Mouse (Mus musculus) T-helper 1 cell (primary cell): Measurements from ENCODE around the gene Rpl22l1.
"Not testable (repeated sequence)": the region's sequence is repeated elsewhere in the genome, so short reads cannot be mapped to it uniquely, and the experiment has no call there.

Experiments used
- in situ Hi-C: fragments of 300-600 bp; cut with MboI, MseI; formaldehyde crosslinking; loops from one replicate; pipeline ENCODE4 v1.15.1; 2025; ENCODE audit warnings: high pct_unique_total_duplicates

Gene Rpl22l1

GRCm38 (mm10) chr3:28805301-28806097 lies at the start of gene Rpl22l1:
TSS of gene Rpl22l1 (plus strand) at chr3:28805436.
- in situ Hi-C loops, result loop anchor here (10.0 kb wide), 1 partner anchor 1799 kb away; the partner anchor contains the start of gene Mynn

- in situ Hi-C loops, result no loop called here
Observed at GRCm38 (mm10) chr3:28755477-28755876, 49.8 kb upstream of the Rpl22l1 start.

DNA sequence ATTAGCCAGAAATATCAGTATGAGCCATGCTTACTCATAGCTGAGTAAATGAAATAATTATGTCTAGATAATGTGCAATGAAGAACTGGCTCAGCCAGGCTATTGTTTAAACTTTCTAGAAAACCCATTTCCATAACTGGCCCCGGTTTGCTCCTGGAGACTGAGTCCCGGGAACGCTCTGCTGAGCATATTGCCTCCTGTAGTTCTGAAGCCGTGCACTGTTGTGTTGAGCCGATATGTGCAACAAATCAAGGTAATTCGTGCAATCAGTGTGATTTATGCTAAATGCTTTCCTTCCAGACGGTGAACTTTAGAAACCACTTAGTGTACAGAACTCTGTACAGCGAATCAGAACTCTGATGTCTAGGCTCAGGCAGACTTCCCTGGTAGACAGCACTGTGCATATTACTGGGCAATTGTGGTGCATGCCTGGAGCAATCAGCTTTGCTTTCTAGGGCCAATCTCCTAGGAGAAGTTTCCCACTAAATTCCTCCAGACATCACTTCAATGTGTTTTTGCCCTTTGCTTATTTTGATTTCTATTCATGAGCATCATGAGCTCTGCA lies 43.9 kb upstream of the Rpl22l1 start:
- in situ Hi-C loops, result no loop called here

DNA sequence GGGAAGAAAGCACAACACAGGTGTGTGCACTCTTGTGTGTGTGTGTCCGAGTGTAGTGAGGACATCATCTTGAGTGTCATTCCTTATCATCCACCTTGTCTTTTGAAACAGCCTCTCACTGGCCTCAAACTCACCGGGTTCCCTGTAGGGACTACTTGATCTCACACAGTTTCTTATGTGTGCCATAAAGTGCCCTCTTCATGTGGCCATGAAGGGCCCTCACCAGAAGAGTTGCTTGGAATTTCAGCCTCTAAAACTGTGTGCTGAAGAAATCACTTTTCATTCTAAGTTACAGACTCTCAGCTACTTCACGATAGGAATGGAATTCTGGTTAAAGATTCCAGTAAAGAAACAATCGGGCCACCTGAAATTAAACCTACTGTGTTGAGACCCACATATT lies 38.3 kb upstream of the Rpl22l1 start:
- in situ Hi-C loops, result no loop called here

GRCm38 (mm10) chr3:28768222-28768621 lies 37.0 kb upstream of the Rpl22l1 start:
- in situ Hi-C loops, result no loop called here

DNA sequence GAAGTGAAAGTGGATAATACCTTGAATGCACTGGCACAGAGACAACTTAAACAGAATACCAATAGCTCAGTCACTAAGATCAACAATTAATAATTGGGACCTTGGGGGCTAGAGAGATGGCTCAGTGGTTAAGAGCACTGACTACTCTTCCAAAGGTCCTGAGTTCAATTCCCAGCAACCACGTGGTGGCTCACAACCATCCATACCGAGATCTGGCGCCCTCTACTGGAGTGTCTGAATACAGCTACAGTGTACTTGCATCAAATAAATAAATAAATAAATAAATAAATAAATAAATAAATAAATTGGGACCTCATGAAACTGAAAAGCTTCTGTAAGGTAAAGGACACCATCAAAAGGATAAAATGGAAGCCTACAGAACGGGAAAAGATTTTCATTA lies 32.3 kb upstream of the Rpl22l1 start:
- in situ Hi-C loops, result not testable (repeated sequence)

DNA sequence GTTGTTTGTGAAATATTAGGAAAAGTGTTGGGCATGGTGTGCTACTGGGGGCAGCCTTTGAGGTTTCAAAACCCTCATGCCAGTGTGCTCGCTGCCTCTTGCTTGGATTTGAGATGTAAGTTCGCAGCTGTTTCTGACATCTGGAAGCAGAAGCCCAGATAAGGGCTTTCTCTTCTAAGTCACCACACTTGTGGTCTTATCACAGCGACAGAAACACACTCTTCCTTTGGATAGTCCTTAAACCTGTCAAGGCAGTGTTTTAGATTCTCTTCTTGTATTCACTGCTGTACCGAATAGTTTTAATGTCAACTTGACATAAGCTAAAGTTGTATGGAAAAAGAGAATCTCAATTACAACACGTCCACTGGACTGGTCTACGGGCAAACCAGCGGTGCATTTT lies 29.9 kb upstream of the Rpl22l1 start:
- in situ Hi-C loops, result no loop called here

- in situ Hi-C loops, result no loop called here
Observed at GRCm38 (mm10) chr3:28775958-28776357, 29.3 kb upstream of the Rpl22l1 start.

GRCm38 (mm10) chr3:28776491-28776890 lies 28.7 kb upstream of the Rpl22l1 start:
- in situ Hi-C loops, result no loop called here

DNA sequence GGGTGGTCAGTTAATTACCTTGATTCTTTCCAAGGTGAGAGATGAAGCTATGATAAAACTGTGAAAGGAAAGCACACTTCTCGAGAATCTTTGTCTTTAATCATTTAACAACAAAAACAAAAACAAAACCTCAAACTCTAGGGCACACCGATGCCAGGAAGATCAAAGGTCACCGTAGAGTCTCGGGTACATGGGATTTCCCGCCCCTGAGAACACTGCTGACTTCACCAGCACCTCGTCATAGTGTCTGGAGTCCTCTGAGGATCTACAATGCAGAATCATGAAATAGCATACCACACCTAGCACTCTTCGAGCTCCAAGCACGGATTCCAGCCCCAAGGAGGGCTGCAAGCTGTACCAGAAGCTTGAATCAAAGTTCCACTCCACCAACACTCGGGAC lies 24.7 kb upstream of the Rpl22l1 start:
- in situ Hi-C loops, result no loop called here

GRCm38 (mm10) chr3:28780994-28781393 lies 24.2 kb upstream of the Rpl22l1 start, which contains the start of gene Eif5a2:
TSS of gene Eif5a2 (plus strand) at chr3:28781276.
- in situ Hi-C loops, result no loop called here

GRCm38 (mm10) chr3:28781422-28781821 lies 23.8 kb upstream of the Rpl22l1 start:
- in situ Hi-C loops, result no loop called here

DNA sequence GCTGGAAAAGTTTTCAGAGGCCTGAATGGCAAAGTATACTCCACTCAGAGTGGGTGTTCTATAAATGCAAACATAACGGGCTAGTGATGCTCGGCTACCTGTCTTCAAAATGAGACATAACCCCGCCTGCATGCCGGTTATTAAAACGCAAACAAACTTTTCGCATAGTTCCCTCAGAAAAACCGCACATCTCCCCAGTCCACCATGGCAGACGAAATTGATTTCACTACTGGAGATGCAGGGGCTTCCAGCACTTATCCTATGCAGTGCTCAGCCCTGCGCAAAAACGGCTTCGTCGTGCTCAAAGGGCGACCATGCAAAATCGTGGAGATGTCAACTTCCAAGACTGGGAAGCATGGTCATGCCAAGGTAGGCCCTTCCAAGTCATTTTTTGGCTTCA lies 23.4 kb upstream of the Rpl22l1 start:
- in situ Hi-C loops, result no loop called here

- in situ Hi-C loops, result no loop called here
Observed at GRCm38 (mm10) chr3:28784176-28784575, 21.1 kb upstream of the Rpl22l1 start.

DNA sequence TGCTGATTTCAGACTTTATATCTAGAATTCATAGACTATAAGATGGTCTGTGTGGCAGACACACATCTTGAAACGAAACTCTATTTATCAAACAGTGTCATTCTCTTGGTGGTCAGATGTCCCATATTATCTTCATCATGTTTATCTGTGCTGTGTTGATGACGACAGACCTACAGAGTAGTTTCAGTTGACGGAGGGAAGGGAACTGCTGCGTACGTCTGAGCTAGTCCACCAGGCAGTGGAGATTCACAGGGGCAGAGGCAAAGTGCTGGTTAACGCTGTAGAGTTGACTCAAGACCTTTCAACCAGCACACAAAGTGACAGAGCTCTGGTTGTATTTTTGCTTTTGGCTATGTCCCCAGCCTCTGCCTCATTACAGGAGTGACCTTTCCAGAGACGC lies 10.4 kb upstream of the Rpl22l1 start:
- in situ Hi-C loops, result no loop called here

DNA sequence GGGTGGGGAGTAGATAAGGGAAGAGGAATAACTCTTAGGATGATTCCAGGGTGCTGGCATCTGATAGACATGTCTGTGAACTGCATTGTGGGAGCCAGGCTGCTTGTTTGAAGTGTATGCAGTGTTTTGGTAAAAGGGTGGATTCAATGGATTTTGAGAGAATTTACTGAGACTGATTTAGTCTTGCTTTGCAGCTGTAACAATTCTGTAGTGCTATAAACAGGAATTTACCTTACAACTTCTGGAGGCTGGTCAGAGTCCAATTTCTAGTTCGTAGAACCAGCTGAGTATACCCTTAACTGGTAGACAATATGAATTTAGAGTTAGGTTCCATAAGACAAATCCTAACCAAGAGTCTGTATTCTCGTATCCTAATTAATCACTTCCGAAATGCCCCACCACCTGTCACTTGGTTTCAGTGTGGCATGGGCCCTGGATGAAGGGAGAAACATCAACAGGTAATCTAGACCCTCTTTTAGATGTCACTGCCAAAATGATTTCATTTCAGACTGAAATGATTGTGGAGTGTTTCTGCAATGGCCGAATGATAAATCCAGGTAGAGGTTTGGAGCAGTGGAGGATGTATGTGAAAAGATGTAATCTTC lies 2.9 kb downstream of the Rpl22l1 start:
- in situ Hi-C loops, result loop anchor here (10.0 kb wide), 1 partner anchor 1797 kb away; the partner anchor contains the start of gene Mynn

DNA sequence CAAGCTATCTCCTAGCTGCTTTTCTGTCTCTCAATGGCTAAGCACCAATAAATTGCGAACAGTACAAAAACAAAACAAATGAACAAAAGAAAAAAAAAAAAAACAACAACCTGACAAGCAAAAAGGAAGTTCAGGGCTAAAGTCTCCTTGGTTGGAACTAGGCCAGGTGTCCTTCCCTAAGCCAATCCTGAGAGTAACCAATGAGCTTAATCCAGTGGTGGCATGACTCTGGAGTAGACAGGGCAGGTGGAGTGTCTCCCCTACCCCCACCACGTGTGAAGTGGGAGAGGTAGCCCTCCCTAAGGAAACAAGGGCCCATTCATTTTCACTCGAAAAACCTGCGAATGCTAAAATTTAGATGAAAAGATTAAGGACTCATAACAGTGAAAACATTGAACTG lies 6.2 kb downstream of the Rpl22l1 start:
- in situ Hi-C loops, result loop anchor here (5.0 kb wide), 1 partner anchor 156 kb away; no protein-coding TSS in a partner anchor

DNA sequence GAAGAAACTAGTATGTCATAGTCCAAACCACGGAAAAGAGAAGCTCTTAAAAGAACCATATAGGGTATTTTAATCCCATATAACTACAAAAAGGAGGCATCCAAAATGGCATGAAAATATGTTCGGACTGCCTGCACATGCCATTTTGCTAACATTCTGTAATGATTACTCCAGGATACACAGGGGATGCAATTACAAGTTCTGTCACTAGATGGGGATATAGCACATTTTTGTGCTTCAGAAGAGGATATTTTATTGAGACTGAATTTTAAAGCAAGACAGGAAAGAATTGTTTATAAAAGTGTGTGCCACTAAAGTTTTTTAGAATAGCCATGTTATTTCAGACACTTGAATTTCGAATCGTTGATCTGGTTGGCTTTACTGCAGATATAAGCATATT lies 9.1 kb downstream of the Rpl22l1 start:
- in situ Hi-C loops, result loop anchor here (5.0 kb wide), 1 partner anchor 153 kb away; no protein-coding TSS in a partner anchor

- in situ Hi-C loops, result no loop called here
Observed at GRCm38 (mm10) chr3:28816010-28816540, 10.8 kb downstream of the Rpl22l1 start.

DNA sequence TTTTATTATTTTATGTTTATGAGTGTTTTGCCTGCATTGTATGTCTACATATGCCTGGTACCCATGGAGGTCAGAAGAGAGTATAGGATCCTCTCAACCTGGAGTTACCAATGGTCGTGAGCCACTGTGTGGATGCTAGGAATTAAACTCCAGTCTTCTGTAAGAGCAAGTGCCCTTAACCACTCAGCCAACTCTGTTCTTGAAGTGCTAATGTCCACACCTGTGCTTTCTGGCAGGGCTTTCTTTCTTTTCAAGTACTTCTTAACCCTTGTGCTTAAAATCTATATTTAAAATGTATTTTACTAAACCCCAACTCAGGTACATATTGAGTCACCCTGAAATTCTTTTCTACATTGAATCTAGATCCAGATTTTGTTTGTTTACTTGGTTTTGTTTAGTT lies 21.0 kb downstream of the Rpl22l1 start:
- in situ Hi-C loops, result no loop called here

GRCm38 (mm10) chr3:28827605-28828004 lies 22.4 kb downstream of the Rpl22l1 start:
- in situ Hi-C loops, result no loop called here

DNA sequence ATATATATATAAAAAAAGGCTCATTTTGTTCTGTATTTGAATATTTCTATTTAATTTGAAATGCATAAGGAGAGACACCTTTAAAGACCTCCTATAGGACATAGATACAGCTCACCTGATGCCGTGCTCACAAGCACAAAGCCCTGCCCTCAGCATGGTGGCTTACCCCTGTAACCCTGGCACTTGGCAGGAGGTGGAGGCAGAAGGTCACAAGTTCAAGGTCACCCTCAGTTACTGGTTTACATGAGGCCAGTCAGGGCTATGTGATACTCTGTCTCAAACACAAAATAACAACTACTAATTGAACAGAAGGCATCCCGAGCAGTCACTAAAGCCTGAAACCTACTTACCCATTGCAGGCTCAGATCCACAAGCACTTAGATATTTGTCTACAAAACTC lies 24.2 kb downstream of the Rpl22l1 start:
- in situ Hi-C loops, result no loop called here
